Mouse (Mus musculus): ENCODE measurements at regions not wholly inside any gene's neighbourhood (a gene's known extent, or its start where the extent isn't known, plus 50 kb on each side); places are given as distances from the start of the nearest gene placed in this dataset.

DNA sequence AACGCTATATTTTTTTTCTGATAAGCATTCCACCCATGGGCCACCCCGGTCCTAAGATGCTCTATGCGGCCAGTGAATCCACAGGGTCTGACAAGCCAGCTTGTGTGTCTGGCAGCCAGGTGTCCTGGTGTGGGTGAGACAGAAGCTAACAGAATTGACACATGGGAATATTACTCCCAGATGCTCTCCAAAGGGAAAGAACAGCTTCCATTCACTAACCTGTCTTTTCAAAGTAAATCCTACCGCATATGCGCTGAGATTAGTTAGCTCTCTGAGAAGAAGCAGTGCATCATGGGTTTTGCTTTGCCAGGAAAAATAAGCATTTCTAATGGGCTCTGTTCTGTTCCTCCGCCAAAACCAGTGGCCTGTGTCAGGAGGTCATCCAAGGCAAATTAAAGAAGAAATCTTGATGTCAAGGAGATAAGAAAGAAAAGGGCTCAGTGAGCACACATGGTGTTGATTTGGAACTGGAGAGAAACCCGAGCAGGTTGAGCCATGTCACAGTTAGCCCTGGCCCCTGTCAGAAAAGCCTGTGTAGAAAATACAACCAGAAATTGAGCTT, 498.4 kb upstream of the Marcks start:
- Histone ChIP-seq H3K9me3 (replicated peaks; ENCODE audit: insufficient read depth, low read length) (no peaks in the 10 kb centered on the region), H3K27ac (ENCODE audit: control insufficient read depth, low read depth, low read length) (no peak overlapping the region), H3K9ac (ENCODE audit: control insufficient read depth, low read depth, low read length, poor library complexity, severe bottlenecking) (no peak overlapping the region), H3K79me2 (ENCODE audit: control insufficient read depth, insufficient read depth, low read length, poor library complexity) (no peaks in the 10 kb centered on the region), H3K4me3 (ENCODE audit: control insufficient read depth in 1 of 2, insufficient read depth in 1 of 2, low read depth in 2 of 2, low read length in 2 of 2) (no peak overlapping the region), H3K36me3 (ENCODE audit: control insufficient read depth in 1 of 2, insufficient read depth in 2 of 2, low read length in 2 of 2) (no peaks in the 10 kb centered on the region), H3K4me1 (ENCODE audit: control insufficient read depth in 1 of 2, insufficient read depth in 2 of 2, low read length in 2 of 2) (no peaks in the 10 kb centered on the region), H3K27me3 (ENCODE audit: control insufficient read depth in 1 of 2, insufficient read depth in 2 of 2, low read length in 2 of 2) (no peaks in the 10 kb centered on the region)
- TF ChIP-seq MXI1 (IDR thresholded peaks at IDR 0.05; ENCODE audit: low read depth, low read length) (no peak), RAD21 (IDR thresholded peaks at IDR 0.05; ENCODE audit: low read depth, low read length) (no peak), JUND (IDR thresholded peaks at IDR 0.05; ENCODE audit: low read depth, low read length) (no peak), BHLHE40 (IDR thresholded peaks at IDR 0.05; ENCODE audit: borderline replicate concordance, low read depth, low read length) (no peak), HCFC1 (IDR thresholded peaks at IDR 0.05; ENCODE audit: low read depth, low read length) (no peak), USF1 (IDR thresholded peaks at IDR 0.05; ENCODE audit: low read depth, low read length) (no peak), POLR2AphosphoS2 (IDR thresholded peaks at IDR 0.05; ENCODE audit: low read length) (no peak), GABPA (IDR thresholded peaks at IDR 0.05; ENCODE audit: low read depth, low read length) (no peak), MYB (IDR thresholded peaks at IDR 0.05; ENCODE audit: low read depth, low read length) (no peak), KAT2A (conservative IDR thresholded peaks at IDR 0.05; ENCODE audit: low read depth, low read length) (no peak), GATA1 (IDR thresholded peaks at IDR 0.05; ENCODE audit: low read depth, low read length) (no peak), RCOR1 (IDR thresholded peaks at IDR 0.05; ENCODE audit: low read depth, low read length) (no peak), EP300 (IDR thresholded peaks at IDR 0.05; ENCODE audit: low read depth in 1 of 2, low read length in 2 of 2) (no peak), SIN3A (IDR thresholded peaks at IDR 0.05; ENCODE audit: low read length) (no peak), POLR2AphosphoS5 (IDR thresholded peaks at IDR 0.05; ENCODE audit: borderline replicate concordance, low read depth, low read length) (no peak), TCF12 (IDR thresholded peaks at IDR 0.05; ENCODE audit: low read depth, low read length) (no peak)
- DNase-seq (ENCODE audit: low read depth, low spot score), result no peak

DNA sequence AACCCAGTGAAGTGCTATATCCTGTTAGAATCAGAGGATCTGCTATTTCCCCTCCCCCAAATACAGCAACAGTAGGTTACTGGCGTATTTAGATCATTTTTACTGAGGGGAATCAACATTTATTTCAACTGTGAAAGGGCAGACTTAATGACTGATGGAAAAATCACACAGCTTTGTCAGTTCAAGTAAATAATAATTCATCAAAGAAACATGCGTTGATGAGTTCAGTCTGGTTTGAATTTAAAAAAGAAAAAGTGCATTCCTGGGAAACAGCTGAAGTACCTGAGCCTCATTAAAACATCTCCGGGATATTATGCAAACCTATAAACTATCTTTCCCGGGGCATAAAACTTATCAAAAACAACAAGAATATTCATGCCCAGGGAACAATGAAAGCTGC, 497.7 kb upstream of the Marcks start:
- Histone ChIP-seq H3K79me2 (ENCODE audit: control insufficient read depth, insufficient read depth, low read length, poor library complexity) (no peaks in the 10 kb centered on the region), H3K36me3 (ENCODE audit: control insufficient read depth in 1 of 2, insufficient read depth in 2 of 2, low read length in 2 of 2) (no peaks in the 10 kb centered on the region), H3K4me1 (ENCODE audit: control insufficient read depth in 1 of 2, insufficient read depth in 2 of 2, low read length in 2 of 2) (no peaks in the 10 kb centered on the region), H3K9ac (ENCODE audit: control insufficient read depth, low read depth, low read length, poor library complexity, severe bottlenecking) (no peak overlapping the region), H3K27ac (ENCODE audit: control insufficient read depth, low read depth, low read length) (no peak overlapping the region), H3K4me3 (ENCODE audit: control insufficient read depth in 1 of 2, insufficient read depth in 1 of 2, low read depth in 2 of 2, low read length in 2 of 2) (no peak overlapping the region), H3K27me3 (ENCODE audit: control insufficient read depth in 1 of 2, insufficient read depth in 2 of 2, low read length in 2 of 2) (no peaks in the 10 kb centered on the region), H3K9me3 (replicated peaks; ENCODE audit: insufficient read depth, low read length) (no peaks in the 10 kb centered on the region)
- TF ChIP-seq MYB (IDR thresholded peaks at IDR 0.05; ENCODE audit: low read depth, low read length) (no peak), ZKSCAN1 (IDR thresholded peaks at IDR 0.05; ENCODE audit: low read depth, low read length) (no peak), POLR2AphosphoS5 (IDR thresholded peaks at IDR 0.05; ENCODE audit: borderline replicate concordance, low read depth, low read length) (no peak), KAT2A (conservative IDR thresholded peaks at IDR 0.05; ENCODE audit: low read depth, low read length) (no peak), POLR2A (IDR thresholded peaks at IDR 0.05; ENCODE audit: control insufficient read depth in 1 of 2, insufficient read depth in 1 of 2, low read depth in 1 of 2, low read length in 2 of 2, poor library complexity in 1 of 2) (no peak)
- no peak for DNase-seq (ENCODE audit: low read depth, low spot score)
